Mouse (Mus musculus) brain, embryonic 14.5 days (tissue): ENCODE results near the gene Gdf3. TPM values are rescaled to one million over a fixed set of nuclear protein-coding genes. Genes with fewer than 3 reads are reported as not detected.
A peak's percentile ranks its signal among the peaks of the same experiment; 100 is the strongest.

ENCODE experiments used
- DNase-seq: peaks from one replicate; pipeline ENCODE4 v3.0.0-alpha.2; 2011; ENCODE audit warnings: low read depth
- CTCF ChIP-seq: fragments of 200-500 bp; IDR thresholded peaks from 2 replicates; pipeline ENCODE4 v1.5.1; 2012; ENCODE audit warnings: inconsistent platforms, mild to moderate bottlenecking, moderate library complexity, borderline replicate concordance; ENCODE audit not compliant: insufficient read depth, insufficient read length; ENCODE audit errors: extremely low read depth
- POLR2A ChIP-seq: fragments of 200-500 bp; IDR thresholded peaks from 2 replicates; pipeline ENCODE4 v1.6.1; 2012; ENCODE audit warnings: mild to moderate bottlenecking, inconsistent platforms, borderline replicate concordance; ENCODE audit not compliant: poor library complexity, insufficient read depth, insufficient read length, severe bottlenecking; ENCODE audit errors: extremely low read depth
- polyA plus RNA-seq: library from polyadenylated mRNA; depleted of rRNA; stranded (reverse); fragments of >200 nt; gene quantifications from 2 replicates; pipeline ENCODE4 v1.2.3, GENCODE M21; 2012

Gdf3 gene
- polyA plus RNA-seq, 1 experiment = not detected

DNA sequence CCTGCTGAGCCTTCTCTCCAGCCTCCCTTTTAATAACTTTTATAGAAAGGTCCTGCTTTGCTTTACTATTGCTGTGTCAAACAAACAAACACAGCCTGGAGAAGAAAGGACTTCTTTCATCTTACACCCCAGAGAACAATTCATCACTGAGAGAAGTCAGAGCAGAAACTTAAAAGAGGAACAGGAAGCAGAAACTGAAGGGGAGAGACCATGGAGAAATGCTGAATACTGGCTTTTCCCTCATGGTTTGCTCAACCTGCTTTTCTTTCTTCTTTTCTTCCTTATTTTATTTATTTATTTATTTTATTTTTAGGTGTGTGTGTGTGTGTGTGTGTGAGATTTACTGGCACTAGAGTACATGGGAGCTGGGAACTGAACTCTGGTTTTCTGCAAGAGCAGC is 5.6 kb downstream of the Gdf3 start:
- TF ChIP-seq CTCF (no peak), POLR2A (no peak)
- no peak for DNase-seq

DNA sequence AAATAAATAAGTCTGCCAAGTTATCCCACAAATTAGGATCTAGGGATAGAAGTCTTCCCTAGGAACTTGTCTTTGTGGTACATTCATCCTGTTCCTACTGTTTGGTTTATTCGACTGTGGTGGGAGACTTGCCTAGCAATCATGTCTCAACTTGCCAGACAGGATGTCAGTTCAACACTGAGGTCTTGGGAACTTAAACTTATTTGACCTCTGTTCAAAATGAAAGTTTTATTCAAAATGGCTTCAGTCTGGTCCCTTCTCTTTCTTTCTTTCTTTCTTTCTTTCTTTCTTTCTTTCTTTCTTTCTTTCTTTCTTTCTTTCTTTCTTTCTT is 6.9 kb downstream of the Gdf3 start:
- TF ChIP-seq CTCF (no peak), POLR2A (no peak)
- peak; percentile 19 for DNase-seq

DNA sequence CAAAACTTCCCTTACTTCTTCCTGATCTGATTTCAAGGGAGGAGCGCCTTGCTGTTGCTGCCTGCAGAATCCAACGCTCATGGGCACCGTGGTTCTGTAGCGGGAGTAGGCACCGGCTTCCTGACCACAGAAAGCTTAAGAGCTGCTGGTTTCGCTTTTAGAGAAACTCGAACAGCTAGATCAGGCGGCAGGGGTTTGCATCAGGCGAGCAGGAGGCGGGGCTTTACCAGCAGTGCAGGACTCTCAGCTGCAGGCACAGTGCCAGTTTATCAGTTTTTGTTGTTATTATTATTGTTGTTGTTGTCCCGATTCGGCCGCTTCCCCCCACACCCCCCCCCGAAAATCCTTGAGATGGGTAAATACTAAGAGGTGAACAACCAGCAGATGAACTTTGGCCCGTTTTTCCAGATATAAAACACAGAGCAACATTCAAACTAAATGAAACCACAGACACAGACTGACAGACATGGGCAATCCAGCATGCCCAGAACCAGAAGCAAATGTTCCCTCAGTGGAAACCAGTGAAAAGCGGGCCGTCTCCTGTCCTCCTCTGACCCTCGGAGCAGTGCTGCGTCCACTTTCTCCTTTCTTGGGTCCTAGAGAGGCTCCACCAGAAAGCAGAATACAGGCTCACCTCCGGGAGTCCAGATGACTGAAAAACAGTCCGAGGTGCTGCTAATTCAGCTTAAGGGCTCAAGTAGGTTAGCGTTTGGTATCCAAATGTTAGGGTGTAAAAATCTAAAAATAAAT is 7.5 kb downstream of the Gdf3 start, which contains the start of gene Apobec1:
Gene Apobec1 (minus strand): TSS at position 203 of the 750 bp plus-strand sequence.
- no peak for TF ChIP-seq CTCF
- TF ChIP-seq POLR2A = no peak
- peak; percentile 87 for DNase-seq

DNA sequence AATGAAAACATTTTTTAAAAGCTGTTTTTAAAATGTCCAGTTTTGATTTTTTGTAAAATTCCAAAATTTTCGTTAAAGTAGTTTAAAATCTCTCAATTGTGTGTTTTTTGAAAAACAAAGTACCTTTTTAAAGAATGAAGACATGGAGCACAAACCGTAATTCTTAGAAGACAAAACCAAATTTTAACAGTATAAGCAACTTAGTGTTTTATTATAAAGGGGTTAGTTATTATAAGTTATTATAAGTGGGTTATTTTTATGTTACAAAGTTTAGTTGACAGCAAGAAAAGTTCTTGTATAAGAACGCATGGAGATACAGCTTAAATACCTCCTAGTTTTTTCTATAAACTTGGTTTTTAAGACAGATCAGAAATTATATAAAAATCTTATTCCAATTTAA is 8.3 kb downstream of the Gdf3 start:
- TF ChIP-seq POLR2A = no peak
- TF ChIP-seq CTCF = no peak
- DNase-seq = no peak

DNA sequence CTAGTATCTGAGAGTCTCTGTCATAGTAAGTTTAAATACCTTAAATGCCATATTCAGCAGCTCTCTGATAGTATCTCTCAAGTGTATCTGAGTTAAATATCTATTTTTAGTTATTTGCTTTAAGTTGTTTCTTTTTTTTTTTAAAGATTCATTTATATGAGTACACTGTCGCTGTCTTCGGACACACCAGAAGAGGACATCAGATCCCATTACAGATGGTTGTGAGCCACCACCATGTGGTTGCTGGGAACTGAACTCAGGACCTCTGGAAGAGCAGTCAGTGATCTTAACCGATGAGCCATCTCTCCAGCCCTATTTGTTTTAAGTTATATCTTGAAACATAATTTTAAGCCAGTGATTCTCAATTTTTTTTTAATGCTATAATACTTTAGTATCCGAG is 8.9 kb downstream of the Gdf3 start:
- no peak for DNase-seq
- TF ChIP-seq POLR2A (no peak), CTCF (no peak)

DNA sequence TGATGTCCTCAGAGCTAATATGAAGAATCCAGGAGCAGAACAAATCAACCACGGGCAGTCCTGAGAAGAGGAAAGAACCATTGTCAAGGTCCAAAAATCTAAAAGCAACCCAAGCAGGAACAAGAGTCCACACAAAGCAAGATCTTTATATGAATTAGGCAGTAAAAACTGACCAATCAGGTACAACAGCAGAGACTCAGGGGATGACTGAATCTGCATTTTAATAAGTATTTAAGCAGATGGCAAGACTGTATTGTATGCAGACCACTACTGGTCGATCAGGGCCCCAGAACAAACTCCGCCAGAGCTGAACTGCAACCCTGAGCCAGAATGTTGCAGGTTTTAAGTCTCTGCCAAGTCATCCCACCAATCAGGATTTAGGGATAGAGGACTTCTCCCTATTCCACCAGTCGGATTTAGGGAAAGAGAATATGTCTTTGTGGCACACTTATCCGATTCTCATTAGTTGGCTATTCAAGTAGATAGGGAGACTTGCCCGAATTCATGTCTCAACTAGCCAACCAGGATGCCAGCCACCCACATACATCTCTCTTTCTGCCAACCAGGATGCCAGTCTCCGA is 9.7 kb downstream of the Gdf3 start:
- DNase-seq = peak; percentile 33

DNA sequence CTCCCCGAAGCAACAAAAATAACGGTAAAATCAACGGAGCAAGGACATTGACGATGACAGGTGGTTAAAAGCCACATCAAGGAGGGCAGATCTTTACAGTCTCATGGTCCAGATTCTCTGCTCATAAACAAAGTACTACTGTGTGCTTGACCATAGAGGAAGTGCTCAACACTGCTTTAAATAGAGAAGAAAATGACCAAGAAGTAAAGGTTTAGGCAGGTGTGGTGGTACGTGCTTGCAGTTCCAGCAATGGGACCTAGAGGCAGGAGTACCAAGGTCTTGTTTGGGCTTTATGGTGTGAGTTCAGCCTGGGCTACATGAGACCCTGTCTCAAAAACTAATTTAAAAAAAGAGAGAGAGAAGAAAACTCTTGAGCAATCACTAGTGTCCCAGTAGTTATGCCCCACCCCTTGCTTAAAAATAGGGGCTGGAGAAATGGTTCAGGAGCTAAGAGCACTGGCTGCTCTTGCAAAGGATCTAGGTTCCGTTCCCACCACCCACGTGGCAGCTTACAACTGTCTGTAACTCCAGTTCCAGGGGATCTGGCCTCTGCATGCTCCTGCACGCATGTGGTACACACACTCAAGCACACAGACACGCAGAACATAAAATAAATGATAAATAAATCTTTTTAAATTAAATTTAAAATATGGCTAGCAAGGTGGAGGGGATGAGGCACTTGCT is 10.7 kb downstream of the Gdf3 start:
- no peak for TF ChIP-seq POLR2A
- no peak for TF ChIP-seq CTCF
- DNase-seq = no peak

More for the DNA sequence above, 9.7 kb downstream of the Gdf3 start:
- no peak for TF ChIP-seq CTCF
- TF ChIP-seq POLR2A = no peak

DNA sequence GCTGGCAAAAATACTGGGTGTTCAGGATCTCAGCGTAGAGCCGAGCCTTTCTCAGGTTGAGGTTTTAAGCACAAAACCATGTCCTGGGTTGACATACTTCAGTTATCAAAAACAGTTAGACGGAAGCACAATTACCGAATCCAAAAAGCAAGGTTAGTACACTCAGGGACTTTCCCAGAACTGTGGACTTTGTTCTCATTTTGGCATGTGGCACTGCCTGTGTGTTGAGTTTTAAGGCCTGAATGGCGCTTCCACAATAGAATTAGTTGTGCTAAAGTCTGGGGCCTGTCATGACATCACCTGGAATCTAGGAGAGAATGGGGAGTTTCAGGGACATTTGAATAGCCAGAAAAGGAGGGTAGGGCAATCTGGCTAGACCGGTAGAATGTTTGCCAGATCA is 11.5 kb downstream of the Gdf3 start:
- TF ChIP-seq CTCF (no peak), POLR2A (no peak)
- peak; percentile 70 for DNase-seq

DNA sequence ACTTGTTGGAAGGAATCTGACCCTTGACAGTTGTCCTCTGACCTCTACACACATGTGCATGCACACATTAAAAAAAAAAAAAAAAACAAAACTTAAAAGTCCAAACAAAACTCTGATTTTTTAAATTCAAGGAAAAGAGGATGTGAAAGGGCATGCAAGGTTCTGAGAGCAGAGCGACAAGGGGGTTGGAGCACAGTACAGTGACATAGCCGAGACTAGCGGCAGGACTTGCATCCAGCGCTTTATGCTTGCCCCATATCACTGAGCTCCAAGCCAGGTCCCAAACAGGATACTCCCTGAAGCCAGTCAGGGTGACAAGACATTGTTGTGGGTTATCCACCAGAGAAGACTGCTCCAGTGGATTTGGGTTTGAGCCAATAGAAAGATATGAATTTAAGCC is 11.9 kb downstream of the Gdf3 start:
- TF ChIP-seq CTCF = no peak
- no peak for TF ChIP-seq POLR2A
- DNase-seq = no peak

DNA sequence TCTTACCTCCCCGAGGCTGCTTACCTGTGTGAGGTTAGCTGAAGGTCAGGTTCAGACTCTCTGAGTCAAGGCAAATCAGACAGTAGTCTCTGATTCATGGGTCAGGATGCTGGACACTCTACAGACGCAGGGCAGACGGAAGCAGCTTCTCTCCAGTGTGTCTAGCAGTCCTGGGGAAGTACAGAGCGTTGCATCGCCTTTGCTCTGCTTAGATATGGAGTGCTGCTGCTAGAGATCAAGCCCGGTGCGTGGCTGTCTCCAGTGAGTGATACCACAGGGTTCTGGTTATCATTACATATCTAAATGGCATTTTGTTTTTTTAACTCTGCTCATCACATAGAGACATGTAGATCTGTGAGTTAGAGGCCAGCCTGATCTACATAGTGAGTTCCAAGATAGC is 13.3 kb downstream of the Gdf3 start:
- TF ChIP-seq CTCF = no peak
- no peak for TF ChIP-seq POLR2A
- DNase-seq = no peak

DNA sequence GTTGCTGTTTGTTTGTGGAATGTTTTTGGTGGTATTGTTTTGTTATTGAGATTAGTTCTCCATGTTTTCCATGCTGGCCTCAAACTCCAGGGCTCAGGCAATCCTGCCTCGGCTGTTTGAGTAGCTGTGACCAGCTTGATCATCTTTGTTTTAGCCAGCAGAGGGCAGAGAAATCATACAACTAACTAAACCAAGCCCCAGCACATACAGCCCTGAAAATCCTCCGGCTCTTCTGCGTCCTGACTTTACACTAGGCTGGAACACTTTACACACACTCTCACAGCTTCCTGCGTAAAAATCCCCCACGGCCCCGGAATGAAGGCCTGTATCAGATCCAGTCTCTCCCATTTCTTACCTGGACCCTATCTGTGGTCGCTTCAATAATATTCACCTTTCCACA is 14.2 kb downstream of the Gdf3 start:
- DNase-seq = peak; percentile 67
- TF ChIP-seq POLR2A (no peak), CTCF (peak; percentile 42; the same call in 1 of the 2 replicates)
